ENCODE assay signal across 16 mouse cellular contexts in the genomic region with DNA sequence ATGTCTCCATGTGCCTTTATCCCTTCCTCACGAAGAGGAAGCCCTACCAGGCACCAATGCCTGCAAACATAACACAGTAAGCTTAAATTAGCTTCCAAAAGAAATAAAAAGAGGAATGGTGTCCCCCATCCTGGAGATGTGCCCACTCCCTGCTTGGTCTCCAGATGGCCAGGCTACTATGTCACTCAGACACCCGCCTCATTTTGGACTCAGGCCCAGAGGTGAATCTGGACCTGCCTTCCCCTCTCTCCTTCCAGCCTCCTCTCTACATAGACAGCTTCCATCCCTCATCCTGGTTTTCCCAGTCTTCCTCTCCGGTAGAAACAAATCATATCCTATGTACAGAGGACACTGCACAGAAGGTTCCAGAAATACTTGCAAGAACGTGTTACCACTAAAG.
A peak's percentile ranks its signal among the peaks of the same experiment; 100 is the strongest.
DNase-seq lines count a peak whose midpoint lies in the region; ATAC-seq and TF ChIP-seq lines count a peak whose summit lies in the region.
"Had no signal": no experiment of that assay in that cellular context is flagged by ENCODE, and none has a peak within 500 bp of the region (broad histone marks: within the 10 kb centered on the region; RNA-seq: fewer than 3 reads in every experiment).

No protein-coding gene starts in this region.

- no peak overlapping the region for H3K9ac ChIP-seq in forebrain, embryonic 15.5 days (replicated peaks)
- no peak overlapping the region for H3K9ac ChIP-seq in forebrain, embryonic 11.5 days (ENCODE audit: low read length)
- no peak overlapping the region for H3K9ac ChIP-seq in lung, embryonic 14.5 days
- H3K9ac ChIP-seq: limb, embryonic 12.5 days; liver, embryonic 13.5 days; neural tube, embryonic 12.5 days had no signal

- no peak overlapping the region for H3K27ac ChIP-seq in forebrain, embryonic 15.5 days (replicated peaks)
- no peak overlapping the region for H3K27ac ChIP-seq in forebrain, embryonic 11.5 days (ENCODE audit: low read depth, low read length)
- H3K27ac ChIP-seq in lung, embryonic 14.5 days (ENCODE audit: low read depth), result no peak overlapping the region
- H3K27ac ChIP-seq: heart, embryonic 10.5 days; limb, embryonic 12.5 days; liver, embryonic 13.5 days; macrophage; midbrain, embryonic 10.5 days; neural tube, embryonic 12.5 days had no signal

- TF ChIP-seq CTCF in lung, embryonic 14.5 days (IDR thresholded peaks at IDR 0.05; ENCODE audit: low read depth), result no peak

- no peak for DNase-seq in forebrain, embryonic 11.5 days (ENCODE audit: low spot score)
- DNase-seq in lung, embryonic 14.5 days, result peak; percentile 72
- DNase-seq in lung, adult 18-20 months, result no peak
- DNase-seq in cerebellum, adult 11 months, result peak; percentile 85
- DNase-seq in cerebellum, postnatal 10 days, result peak; percentile 99 to 100
- DNase-seq in adrenal gland, adult (ENCODE audit: inconsistent age in 2 of 2, low spot score in 1 of 2), result no peak
- DNase-seq: liver, embryonic 13.5 days; spleen, adult 18-20 months had no signal

- H3K36me3 ChIP-seq in forebrain, embryonic 15.5 days, result no peaks in the 10 kb centered on the region
- no peaks in the 10 kb centered on the region for H3K36me3 ChIP-seq in forebrain, embryonic 11.5 days (ENCODE audit: control insufficient read depth, insufficient read depth, low read length)
- no peaks in the 10 kb centered on the region for H3K36me3 ChIP-seq in lung, embryonic 14.5 days (ENCODE audit: insufficient read depth)
- H3K36me3 ChIP-seq: heart, embryonic 10.5 days; limb, embryonic 12.5 days; liver, embryonic 13.5 days; midbrain, embryonic 10.5 days; neural tube, embryonic 12.5 days had no signal

- ATAC-seq in forebrain, embryonic 15.5 days (replicated peaks), result peak; percentile 51; the same call in 1 of the 2 replicates
- no peak for ATAC-seq in forebrain, embryonic 11.5 days (replicated peaks; ENCODE audit: low FRiP score)
- peak; percentile 60; the same call in 1 of the 2 replicates for ATAC-seq in lung, embryonic 14.5 days (ENCODE audit: insufficient read depth)
- no peak for ATAC-seq in erythroblast, adult 5-6 weeks (replicated peaks; ENCODE audit: low FRiP score, poor library complexity, severe bottlenecking)

- no peak overlapping the region for H3K4me3 ChIP-seq in forebrain, embryonic 15.5 days
- no peak overlapping the region for H3K4me3 ChIP-seq in forebrain, embryonic 11.5 days (ENCODE audit: low read depth, low read length)
- no peak overlapping the region for H3K4me3 ChIP-seq in lung, embryonic 14.5 days (ENCODE audit: low read depth, low read length)
- H3K4me3 ChIP-seq: heart, embryonic 10.5 days; limb, embryonic 12.5 days; liver, embryonic 13.5 days; midbrain, embryonic 10.5 days; neural tube, embryonic 12.5 days had no signal

- WGBS in forebrain, embryonic 15.5 days, result 55% methylated on average over 4 of the region's 4 CpGs
- WGBS in forebrain, embryonic 11.5 days, result 81% methylated on average over 4 of the region's 4 CpGs
- 33% methylated on average over 4 of the region's 4 CpGs for WGBS in lung, embryonic 14.5 days

- no peaks in the 10 kb centered on the region for H3K27me3 ChIP-seq in forebrain, embryonic 15.5 days
- no peaks in the 10 kb centered on the region for H3K27me3 ChIP-seq in forebrain, embryonic 11.5 days (ENCODE audit: control insufficient read depth, insufficient read depth, low read length)
- H3K27me3 ChIP-seq in lung, embryonic 14.5 days (ENCODE audit: insufficient read depth, low read length), result no peaks in the 10 kb centered on the region
- H3K27me3 ChIP-seq: CH12.LX; limb, embryonic 12.5 days; liver, embryonic 13.5 days; neural tube, embryonic 12.5 days had no signal

- no peaks in the 10 kb centered on the region for H3K4me1 ChIP-seq in forebrain, embryonic 15.5 days
- no peaks in the 10 kb centered on the region for H3K4me1 ChIP-seq in forebrain, embryonic 11.5 days (replicated peaks; ENCODE audit: control insufficient read depth, insufficient read depth, low read length)
- no peaks in the 10 kb centered on the region for H3K4me1 ChIP-seq in lung, embryonic 14.5 days (ENCODE audit: insufficient read depth)
- H3K4me1 ChIP-seq: liver, embryonic 13.5 days; midbrain, embryonic 10.5 days had no signal

- H3K4me2 ChIP-seq in forebrain, embryonic 15.5 days (replicated peaks), result no peak overlapping the region
- no peak overlapping the region for H3K4me2 ChIP-seq in forebrain, embryonic 11.5 days (ENCODE audit: low read depth, low read length, severe bottlenecking)
- no peak overlapping the region for H3K4me2 ChIP-seq in lung, embryonic 14.5 days
- H3K4me2 ChIP-seq: limb, embryonic 12.5 days; liver, embryonic 13.5 days; neural tube, embryonic 12.5 days had no signal

- no peaks in the 10 kb centered on the region for H3K9me3 ChIP-seq in forebrain, embryonic 15.5 days
- no peaks in the 10 kb centered on the region for H3K9me3 ChIP-seq in forebrain, embryonic 11.5 days (ENCODE audit: control insufficient read depth, low read length)
- no peaks in the 10 kb centered on the region for H3K9me3 ChIP-seq in lung, embryonic 14.5 days (ENCODE audit: low read depth, low read length)
- H3K9me3 ChIP-seq: heart, embryonic 10.5 days; neural tube, embryonic 12.5 days had no signal

Comparison
In these comparisons a context has a peak if more than half of its experiments do, and no peak if none do; other contexts are left out.
1. ATAC-seq: peak in forebrain, embryonic 15.5 days (single experiment) and lung, embryonic 14.5 days (single experiment); none in forebrain, embryonic 11.5 days (single experiment) and erythroblast, adult 5-6 weeks (single experiment).
2. DNase-seq: peak in lung, embryonic 14.5 days (single experiment), cerebellum, adult 11 months (single experiment) and cerebellum, postnatal 10 days (2 of 2); none in forebrain, embryonic 11.5 days (single experiment), lung, adult 18-20 months (0 of 2) and adrenal gland, adult (0 of 2).